Mouse (Mus musculus) left cerebral cortex, postnatal 14 days (tissue): ENCODE results near the gene 3110009E18Rik. TPM values are rescaled to one million over a fixed set of nuclear protein-coding genes. Genes with fewer than 3 reads are reported as not detected.

Experiments
- DNase-seq, 2 experiments: peaks; one replicate each; pipeline ENCODE4 v3.0.0; 2021 to 2022; ENCODE audit warnings: low spot score in 2 of 2, mixed read lengths in 1 of 2
- intact Hi-C: fragments of 180-260 bp; cut with DNase I; formaldehyde crosslinking; loops from one replicate; pipeline ENCODE4 v1.15.1; 2025
- total RNA-seq, 2 experiments: library from RNA; stranded (reverse); gene quantifications; 2 replicates each; pipeline ENCODE4 v1.2.3; 2021

3110009E18Rik gene
- total RNA-seq, 2 experiments from 2014 or later: 4.8 to 8.8 TPM

GRCm38 (mm10) chr1:120186204-120186603, 65.2 kb downstream of the 3110009E18Rik start:
- intact Hi-C loops: no loop called here
- no peak for DNase-seq

DNA sequence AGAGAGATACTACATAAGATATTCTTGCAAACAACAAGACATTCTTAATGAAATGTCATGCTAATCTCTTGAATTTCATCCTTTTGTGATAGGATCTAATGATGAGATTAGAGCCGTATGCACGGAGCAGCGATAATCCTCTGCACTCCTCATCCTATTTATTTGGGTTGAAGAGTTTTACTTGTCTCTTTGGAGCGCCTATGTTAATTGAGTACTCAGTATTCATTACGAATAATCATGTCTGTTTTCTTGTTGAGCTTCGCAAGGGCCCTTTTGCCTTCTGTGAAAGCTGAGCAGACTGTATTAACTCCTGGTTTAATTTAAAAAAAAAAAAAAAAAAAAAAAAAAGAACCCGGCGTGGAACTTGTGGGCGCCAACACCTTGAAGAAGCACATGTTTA, 65.7 kb downstream of the 3110009E18Rik start:
- DNase-seq: no peak
- intact Hi-C loops: no loop called here

DNA sequence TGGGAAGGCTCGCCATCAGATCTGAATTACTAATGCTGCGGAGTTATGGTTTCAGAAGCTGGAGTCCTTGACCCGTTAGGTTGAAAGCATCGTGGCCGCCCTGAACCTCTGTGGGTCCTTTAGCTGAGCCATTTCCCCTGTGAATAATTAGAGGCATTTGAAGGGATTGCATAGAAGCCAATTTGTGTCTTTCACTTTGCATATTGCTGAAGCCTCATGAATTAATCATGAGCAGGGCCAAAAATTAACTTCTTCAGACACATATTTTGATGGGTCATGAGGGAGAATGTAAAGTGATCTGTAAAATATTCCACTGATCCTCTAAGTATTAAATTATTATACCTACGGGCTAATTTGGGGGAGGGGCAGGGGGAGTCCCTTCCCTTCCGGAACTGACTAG, 66.1 kb downstream of the 3110009E18Rik start:
- DNase-seq: no peak

GRCm38 (mm10) chr1:120189206-120189605, 68.2 kb downstream of the 3110009E18Rik start:
- DNase-seq: peak; percentile 16 to 43

More for the DNA sequence above, 66.1 kb downstream of the 3110009E18Rik start:
- intact Hi-C loops: no loop called here

GRCm38 (mm10) chr1:120190300-120190699, 69.3 kb downstream of the 3110009E18Rik start:
- no peak for DNase-seq
- intact Hi-C loops: loop anchor here (10.0 kb wide), 1 partner anchor 145 kb away; no protein-coding TSS in a partner anchor

More at GRCm38 (mm10) chr1:120189206-120189605, 68.2 kb downstream of the 3110009E18Rik start:
- intact Hi-C loops: no loop called here

DNA sequence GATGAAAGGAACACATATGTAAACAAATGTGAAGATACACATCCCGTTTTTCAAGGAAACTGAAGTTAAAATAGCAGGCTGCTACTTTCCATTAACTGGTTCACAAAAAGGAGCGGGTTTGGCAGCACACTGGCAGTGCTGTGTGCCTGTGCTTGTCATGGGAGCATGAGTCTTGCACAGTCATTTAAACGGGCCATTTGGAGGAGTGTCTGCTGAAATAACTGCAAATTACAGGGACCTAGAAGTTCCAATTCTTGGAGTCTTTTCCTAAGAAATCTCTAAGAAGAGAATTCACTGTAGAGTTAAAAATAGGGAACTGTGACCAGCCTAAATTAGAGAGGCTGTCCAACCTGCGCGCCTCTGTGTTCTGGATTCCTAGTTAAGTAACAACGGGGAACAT, 70.0 kb downstream of the 3110009E18Rik start:
- peak; percentile 33 to 57 for DNase-seq
- intact Hi-C loops: loop anchor here (10.0 kb wide), 1 partner anchor 144 kb away; no protein-coding TSS in a partner anchor

DNA sequence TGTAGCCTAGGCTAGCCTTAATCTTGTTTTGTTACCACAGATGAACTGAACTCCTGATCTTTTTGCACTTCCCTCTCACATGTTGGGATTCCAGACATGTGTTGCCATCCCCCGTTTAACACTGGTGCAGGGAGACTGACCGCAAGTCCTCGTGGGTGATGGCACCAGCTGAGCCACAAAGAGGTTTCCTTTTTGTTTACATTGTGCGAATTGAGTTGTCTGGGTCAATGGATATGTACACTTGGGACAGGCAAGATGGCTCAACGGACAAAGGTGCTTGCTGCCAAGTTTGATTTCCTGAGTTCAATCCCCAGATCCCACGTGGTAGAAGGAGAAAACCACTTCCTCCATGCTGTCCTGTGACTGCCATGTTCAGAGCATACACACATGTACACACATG, 71.3 kb downstream of the 3110009E18Rik start:
- DNase-seq: no peak
- intact Hi-C loops: loop anchor here (10.0 kb wide), 1 partner anchor 142 kb away; no protein-coding TSS in a partner anchor

DNA sequence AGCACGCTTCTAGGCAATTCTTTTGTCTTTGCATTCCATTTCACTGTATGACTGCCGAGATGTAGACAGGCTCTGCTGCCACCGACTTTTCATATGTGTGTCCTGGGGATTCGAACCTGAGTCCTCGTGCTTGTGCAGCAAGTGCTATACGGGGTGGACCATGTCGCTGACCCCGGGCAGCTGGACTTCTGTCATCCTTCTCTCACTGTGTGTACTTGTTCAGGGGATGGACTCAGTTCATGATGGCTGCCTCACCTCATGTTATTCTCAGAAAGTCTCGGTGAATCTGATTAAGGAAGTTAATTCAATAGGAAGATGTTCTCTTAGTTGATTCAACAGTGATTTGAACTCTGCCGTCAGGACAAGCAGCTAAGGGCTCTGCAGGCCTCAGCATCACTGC, 72.6 kb downstream of the 3110009E18Rik start:
- intact Hi-C loops: loop anchor here (10.0 kb wide), 1 partner anchor 141 kb away; no protein-coding TSS in a partner anchor
- DNase-seq: no peak

DNA sequence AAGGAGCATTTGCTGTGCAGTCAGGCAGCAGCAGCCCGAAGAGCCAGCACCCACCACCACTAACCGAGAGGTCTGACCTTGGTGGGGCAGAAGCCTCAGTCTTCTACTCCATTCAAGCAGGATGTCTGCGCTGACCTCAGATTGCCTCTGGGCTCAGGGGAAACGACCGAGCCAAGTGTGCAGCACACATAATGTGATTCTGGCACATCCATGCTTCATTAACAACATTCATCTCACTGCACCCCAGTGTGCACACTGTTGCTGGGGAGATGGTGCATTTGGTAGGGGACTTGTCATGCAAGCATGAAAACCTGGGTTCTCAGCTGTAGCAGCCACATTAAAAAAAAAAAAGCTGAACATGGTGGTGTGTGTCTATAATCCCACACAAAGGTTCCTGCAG, 75.0 kb downstream of the 3110009E18Rik start:
- DNase-seq: no peak
- intact Hi-C loops: loop anchor here (10.0 kb wide), 1 partner anchor 139 kb away; no protein-coding TSS in a partner anchor

GRCm38 (mm10) chr1:120196724-120197123, 75.7 kb downstream of the 3110009E18Rik start:
- DNase-seq: no peak
- intact Hi-C loops: loop anchor here (1.0 to 10.0 kb wide), 2 partner anchors 138 to 354 kb away; no protein-coding TSS in a partner anchor

GRCm38 (mm10) chr1:120197189-120197588, 76.2 kb downstream of the 3110009E18Rik start:
- intact Hi-C loops: loop anchor here (1.0 to 10.0 kb wide), 2 partner anchors 138 to 353 kb away; no protein-coding TSS in a partner anchor
- DNase-seq: peak; percentile 84 to 87

GRCm38 (mm10) chr1:120198151-120198550, 77.2 kb downstream of the 3110009E18Rik start:
- no peak for DNase-seq
- intact Hi-C loops: loop anchor here (10.0 kb wide), 1 partner anchor 137 kb away; no protein-coding TSS in a partner anchor

DNA sequence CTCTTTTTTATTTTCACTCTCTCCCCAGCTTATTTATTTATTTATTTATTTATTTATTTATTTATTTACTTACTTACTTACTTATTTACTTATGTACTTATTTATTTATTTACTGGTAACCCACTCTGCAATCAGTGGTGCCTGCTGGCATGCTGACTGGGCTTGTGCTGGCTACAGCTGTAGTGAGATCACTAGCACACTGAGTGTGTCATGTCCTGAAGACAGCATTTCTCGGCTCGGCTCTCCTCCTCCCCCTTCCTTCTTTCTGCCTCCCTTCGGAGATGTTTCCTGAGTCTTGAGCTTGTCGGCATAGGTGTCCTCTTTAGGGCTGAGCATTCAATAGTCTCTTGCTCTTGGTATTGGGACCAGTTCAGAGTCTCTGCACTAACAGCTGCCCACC, 78.0 kb downstream of the 3110009E18Rik start:
- no peak for DNase-seq
- intact Hi-C loops: loop anchor here (10.0 kb wide), 1 partner anchor 136 kb away; no protein-coding TSS in a partner anchor

- intact Hi-C loops: no loop called here
- DNase-seq: no peak
Measured at GRCm38 (mm10) chr1:120202542-120202941, 81.6 kb downstream of the 3110009E18Rik start.

DNA sequence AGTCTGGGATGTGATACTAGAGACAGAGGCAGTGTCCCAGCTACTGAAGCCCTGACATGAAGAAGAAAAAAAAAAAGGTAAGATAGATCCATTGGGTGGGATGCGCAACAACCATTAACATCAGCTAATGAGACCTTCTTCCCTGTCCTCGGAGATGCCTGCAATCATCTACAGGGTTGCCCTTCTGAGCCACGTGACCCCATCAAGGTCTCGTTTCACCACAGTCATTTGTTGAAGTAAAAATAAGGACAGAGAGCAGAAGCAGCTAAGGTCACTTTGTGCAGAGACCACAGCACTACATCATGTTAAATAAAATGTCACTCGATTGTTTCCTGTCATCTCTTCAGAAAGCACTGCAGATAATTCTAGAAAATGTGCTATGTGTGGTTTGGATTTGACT, 82.8 kb downstream of the 3110009E18Rik start:
- intact Hi-C loops: no loop called here
- no peak for DNase-seq

GRCm38 (mm10) chr1:120204834-120205233, 83.8 kb downstream of the 3110009E18Rik start:
- intact Hi-C loops: no loop called here
- DNase-seq: no peak

- DNase-seq: peak; percentile 38 to 52
- intact Hi-C loops: no loop called here
Measured at GRCm38 (mm10) chr1:120207568-120207967, 86.6 kb downstream of the 3110009E18Rik start.

- DNase-seq: no peak
- intact Hi-C loops: no loop called here
Measured at GRCm38 (mm10) chr1:120208502-120209230, 87.7 kb downstream of the 3110009E18Rik start.

- intact Hi-C loops: no loop called here
- DNase-seq: no peak
Measured at GRCm38 (mm10) chr1:120220841-120221240, 99.9 kb downstream of the 3110009E18Rik start.

DNA sequence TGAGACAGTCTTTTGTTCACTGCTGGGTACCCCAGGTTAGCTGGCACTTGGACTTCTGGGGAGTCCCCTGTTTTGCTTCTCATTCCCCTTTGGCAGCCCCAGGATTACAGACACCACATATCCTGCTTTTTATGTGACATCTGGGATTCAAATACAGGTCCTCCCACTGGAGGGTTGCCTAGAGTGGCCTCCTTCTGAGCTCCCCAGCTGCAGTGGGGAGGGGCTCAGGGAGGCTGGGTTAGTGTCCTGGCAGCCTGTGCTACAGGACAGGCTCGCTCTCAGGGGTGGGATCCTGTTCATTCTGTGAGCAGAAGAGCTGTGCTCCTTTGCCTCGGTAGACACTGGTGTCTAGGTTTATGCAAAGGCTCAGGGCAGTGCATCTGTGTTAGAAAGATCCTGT, 100.3 kb downstream of the 3110009E18Rik start:
- intact Hi-C loops: no loop called here
- DNase-seq: no peak

- intact Hi-C loops: no loop called here
- no peak for DNase-seq
Measured at GRCm38 (mm10) chr1:120223613-120224012, 102.6 kb downstream of the 3110009E18Rik start.
